Mouse (Mus musculus) layer of hippocampus, postnatal 10 days (tissue): ENCODE measurements at regions not wholly inside any gene's neighbourhood (a gene's known extent, or its start where the extent isn't known, plus 50 kb on each side); places are given as distances from the start of the nearest gene placed in this dataset.
A peak's percentile ranks its signal among the peaks of the same experiment; 100 is the strongest.

ENCODE experiments used
- DNase-seq, 2 experiments: peaks; one replicate each; pipeline ENCODE4 v3.0.0; 2021; ENCODE audit warnings: low spot score in 2 of 2

- no peak for DNase-seq
Measured at GRCm38 (mm10) chr6:17157270-17157669, 92.3 kb downstream of the Tes start.

- DNase-seq = peak; percentile 34 to 51
Measured at GRCm38 (mm10) chr6:17169971-17170781, 105.2 kb downstream of the Tes start.

- DNase-seq = peak in 1 of 2 experiments; percentile 35
Measured at GRCm38 (mm10) chr6:17170782-17171272, 105.9 kb downstream of the Tes start.

- DNase-seq = peak; percentile 49 to 55
Measured at GRCm38 (mm10) chr6:17171273-17172011, 106.5 kb downstream of the Tes start.

DNA sequence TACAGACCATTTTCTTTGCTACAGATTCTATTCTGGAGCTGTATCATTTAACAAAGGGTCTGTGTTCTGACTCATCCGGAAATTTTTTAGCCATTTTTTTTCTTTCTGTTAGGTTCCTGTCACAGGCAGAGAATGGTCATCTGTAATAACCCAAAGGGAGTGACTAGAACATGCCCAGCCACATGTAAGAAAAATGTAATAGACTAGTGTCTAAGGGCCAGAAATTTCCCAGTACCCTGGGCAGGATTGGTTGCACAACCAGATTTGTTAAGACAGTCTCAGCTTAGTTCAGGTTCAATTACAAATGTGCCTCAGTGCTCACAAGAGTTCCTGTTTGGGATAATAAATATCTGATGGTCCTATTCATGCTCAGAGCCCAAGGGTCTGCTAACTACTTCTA is 107.1 kb downstream of the Tes start:
- no peak for DNase-seq

DNA sequence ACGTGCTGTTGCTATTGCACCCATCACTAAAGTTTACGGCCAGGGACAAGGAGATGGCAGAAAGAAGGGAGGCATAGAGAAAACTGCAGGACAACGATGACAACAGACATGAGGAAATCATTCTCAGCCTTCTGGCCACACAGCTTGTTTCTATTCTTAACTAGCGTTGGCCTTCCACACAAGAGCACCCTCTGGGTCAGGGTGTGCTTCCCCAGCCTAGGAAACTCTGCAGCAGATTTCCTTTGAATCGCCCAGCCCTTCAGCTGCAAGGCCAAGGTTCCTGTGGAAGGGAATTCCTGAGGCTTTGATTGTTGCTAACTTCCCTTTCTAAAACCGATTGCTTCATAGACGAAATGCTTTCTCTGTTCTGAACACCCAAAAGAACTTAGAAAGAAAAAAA is 103.8 kb upstream of the Cav2 start:
- no peak for DNase-seq

GRCm38 (mm10) chr6:17179476-17179875 is 101.5 kb upstream of the Cav2 start:
- DNase-seq = no peak

- DNase-seq = no peak
Measured at GRCm38 (mm10) chr6:17186604-17187003, 94.4 kb upstream of the Cav2 start.

- no peak for DNase-seq
Measured at GRCm38 (mm10) chr6:17187106-17187505, 93.9 kb upstream of the Cav2 start.

DNA sequence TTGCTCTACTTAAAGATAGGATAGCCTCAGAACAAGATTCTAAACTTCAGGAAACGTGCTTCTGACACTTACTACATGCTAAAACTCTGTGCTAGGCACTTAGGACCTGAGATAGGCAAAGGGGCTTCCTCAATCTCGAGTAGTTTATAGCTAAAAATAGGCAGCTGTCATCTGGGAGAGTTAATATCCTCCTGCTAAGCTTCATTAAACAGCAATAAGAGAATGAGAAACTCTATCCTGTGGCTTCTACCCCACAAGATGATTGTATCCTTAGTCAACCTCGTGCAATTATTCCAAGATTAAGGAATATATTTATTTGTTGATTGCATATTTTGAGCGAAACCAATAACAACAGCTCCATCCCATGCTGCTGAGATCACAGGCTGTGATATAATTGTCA is 85.4 kb upstream of the Cav2 start:
- no peak for DNase-seq

DNA sequence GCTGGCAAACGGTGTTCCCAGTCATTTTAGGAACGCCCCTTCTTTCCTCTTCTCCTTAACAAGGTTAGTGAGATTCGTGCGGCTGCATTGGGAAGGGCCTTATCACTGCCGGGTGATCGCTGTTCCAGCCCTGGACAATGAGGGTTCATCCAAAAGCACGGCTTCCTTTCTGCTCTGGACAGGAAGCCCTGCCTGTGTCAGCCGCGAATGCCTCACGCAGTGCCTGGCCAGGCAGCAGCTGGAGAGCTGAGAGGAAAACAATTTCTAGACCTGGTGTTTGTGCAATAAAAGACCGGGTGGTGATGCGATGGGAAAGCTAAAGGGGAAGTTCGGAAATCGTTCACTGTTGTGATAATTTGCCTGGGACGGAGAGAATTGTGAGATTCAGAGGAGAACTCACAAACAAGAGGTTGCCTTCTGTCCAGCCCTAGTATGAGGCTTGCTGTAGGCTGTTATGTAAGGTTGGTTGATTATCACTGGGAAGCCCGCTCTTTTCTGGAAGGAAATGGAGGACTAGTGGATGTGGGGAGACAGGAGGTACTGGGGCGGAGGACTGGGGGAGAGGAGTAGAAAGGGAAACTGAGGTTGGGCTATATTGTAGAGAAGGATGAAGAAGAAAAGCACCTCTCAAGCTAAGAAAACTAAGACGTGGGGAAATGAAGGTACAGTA is 83.1 kb upstream of the Cav2 start:
- DNase-seq = no peak

DNA sequence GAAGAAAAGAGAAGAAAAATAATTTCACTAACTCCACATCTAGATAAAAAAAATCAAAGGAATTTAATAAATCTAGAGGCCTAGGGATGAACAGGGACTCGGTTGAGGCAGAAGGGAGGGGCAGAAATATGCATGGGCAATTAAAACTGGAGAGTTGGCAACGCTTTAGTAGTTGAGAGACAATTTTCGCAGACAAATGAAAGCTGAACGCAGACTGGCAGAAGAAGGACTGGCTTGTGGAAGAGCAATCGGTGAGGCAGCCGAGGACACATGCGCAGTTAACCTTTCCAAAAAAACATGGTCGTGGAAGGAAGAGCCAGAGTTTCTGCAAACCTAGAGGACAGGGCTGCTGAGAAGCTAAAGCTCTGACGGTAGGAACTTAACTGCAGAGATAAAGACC is 82.1 kb upstream of the Cav2 start:
- DNase-seq = peak; percentile 10 to 33

DNA sequence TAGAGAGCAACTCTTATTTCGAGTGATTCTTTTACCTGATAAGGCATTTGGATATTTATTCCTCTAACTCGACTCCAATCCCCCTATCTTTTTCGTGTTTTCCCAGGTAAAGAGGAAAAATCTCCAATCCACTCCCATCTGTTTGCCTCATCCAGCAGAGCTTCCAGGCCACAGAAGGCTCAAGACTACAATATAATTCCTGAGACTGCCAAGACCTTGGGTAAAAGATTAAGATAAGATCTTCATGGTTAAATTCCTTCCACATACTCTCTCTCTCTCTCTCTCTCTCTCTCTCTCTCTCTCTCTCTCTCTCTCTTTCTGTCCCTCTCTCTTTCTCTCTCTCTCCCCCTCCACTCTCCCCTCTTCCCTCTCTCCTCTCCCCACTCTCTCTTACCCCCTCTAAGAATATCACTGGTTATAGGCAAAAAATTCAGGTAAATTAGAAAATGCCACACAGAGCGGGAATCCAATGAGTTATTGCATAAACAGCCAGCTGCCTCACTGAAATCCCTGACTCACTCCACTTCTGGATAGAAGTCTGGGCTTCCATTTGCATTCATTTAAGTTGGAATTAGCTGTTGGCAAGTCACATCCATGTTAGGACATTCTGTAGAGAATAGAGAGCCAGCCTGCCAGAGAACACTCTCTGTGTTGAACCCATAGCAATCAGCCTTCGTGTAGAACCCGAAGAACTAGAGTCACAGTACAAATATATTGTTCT is 78.9 kb upstream of the Cav2 start:
- DNase-seq = no peak

GRCm38 (mm10) chr6:17203302-17203701 is 77.7 kb upstream of the Cav2 start:
- DNase-seq = no peak

DNA sequence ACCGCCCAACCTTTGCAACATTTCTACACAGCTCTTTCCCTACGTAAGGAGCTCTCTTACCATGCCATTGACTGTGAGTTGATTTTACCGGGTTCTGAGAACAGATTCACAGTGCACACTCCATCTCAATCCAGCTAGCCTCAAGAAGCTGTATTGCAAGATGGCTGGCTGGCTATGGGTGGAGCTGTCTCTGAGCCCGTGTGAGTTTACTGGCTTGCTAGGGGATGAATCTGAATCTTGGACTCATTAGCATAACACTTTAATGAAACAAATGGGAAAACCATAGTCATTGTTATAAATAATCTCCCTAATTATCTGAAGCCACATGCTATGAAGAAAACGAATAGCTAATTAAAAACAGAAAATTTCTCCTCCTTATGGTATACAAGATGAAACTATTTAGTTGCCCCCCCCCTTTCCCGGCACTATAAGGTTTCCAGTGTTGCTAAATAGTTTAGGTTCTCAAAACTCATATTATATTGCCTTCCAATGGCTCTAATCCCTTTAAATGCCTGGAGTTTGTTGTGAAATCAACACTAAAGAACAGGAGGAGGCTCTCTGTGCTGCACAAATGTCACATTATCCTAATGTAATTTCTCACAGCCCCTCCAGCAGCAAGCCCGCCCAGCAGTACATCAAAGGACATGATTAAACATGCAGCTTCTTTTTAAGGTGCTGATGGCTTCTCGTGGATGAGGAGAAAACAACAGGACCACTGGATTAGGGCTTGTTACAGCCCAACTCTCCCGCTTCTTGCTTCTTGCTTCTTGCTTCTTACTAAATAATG is 76.9 kb upstream of the Cav2 start:
- no peak for DNase-seq

DNA sequence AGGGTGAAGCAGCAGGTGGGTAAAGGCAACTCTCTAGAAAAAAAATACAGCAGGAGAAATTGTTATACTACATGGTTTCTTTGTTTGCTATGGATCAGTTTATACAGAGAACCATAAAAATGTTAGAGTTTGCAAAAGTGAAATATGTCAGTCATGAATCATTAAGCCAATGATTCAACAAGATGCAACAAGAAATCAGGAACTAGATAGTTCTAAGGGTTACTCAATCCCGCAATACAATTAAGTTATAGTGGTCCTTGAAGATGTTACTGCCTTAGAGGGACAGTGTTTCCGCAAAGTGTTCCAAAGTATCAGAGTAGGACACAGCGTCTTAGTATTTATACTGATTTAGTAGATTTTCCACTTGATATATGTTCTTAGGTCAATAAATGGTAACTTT is 74.1 kb upstream of the Cav2 start:
- no peak for DNase-seq

DNA sequence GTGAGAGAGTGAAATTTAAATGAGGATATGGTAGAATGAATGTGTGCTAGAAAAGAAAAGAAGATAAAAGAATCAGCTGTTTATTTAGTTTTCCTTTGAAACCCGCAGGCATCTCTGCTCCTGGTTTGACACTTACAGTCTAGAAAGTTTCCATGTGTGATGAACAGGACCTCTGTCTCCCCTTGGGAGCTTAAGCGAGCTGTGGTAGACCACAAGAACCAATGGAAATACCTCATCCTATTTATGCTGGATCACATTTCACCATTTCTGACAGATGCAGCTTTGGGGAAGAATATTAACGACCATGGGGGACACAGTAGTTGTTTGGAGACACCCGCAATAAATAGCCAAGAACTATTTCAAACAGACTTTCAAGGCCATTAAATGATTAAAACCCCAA is 71.2 kb upstream of the Cav2 start:
- no peak for DNase-seq

GRCm38 (mm10) chr6:17211346-17211745 is 69.6 kb upstream of the Cav2 start:
- DNase-seq = no peak

DNA sequence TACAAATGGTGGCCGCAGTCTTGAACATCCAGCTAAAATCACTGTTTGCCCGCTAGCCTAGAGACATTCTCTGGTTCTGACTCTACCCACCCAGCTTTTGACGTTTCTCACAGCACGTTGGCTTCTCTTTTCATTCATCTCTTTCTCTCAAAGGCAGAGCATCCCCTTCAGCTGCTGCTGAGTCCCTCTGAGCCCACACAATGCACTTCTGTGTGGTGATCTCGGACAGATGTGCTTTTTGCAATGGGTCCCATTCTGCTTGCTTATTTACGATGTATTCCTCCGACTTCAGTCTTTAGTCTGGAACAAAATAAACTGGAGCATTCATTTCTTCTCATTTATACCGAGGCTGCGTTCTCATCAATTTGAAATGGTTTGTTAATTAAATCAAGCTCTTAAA is 66.2 kb upstream of the Cav2 start:
- no peak for DNase-seq

DNA sequence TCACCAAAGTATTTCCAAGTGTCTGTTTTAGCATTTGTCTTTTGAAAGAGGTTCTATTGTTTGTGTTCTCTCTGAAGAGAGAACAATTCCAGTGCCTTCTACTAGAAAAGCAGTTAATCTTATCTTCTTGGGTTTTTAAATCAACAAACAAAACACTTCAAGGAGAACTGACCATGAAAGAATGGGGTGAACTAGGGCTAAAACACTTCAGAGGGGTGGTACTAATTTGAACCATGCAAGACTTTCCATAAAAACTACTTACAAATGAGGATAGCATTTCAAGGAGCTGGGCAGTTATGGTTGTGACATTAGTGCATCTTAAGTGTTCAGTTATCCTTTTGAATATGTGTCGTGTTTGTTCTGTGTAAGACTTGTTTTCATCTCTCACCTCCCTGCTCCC is 64.5 kb upstream of the Cav2 start:
- no peak for DNase-seq

GRCm38 (mm10) chr6:17223744-17224143 is 57.2 kb upstream of the Cav2 start:
- DNase-seq = no peak
